Mouse (Mus musculus) macrophage (primary cell): Measurements from ENCODE around the gene Lhx2. TPM values are rescaled to one million over a fixed set of nuclear protein-coding genes. Genes with fewer than 3 reads are reported as not detected.

ENCODE experiments used
- H3K27ac ChIP-seq: fragments of 350-480 bp; formaldehyde crosslinking; 2 replicates; pipeline ENCODE4 v1.9.0; 2021
- H3K36me3 ChIP-seq: fragments of 350-480 bp; formaldehyde crosslinking; 2 replicates; pipeline ENCODE4 v1.9.0; 2021; ENCODE audit errors: inconsistent target
- H3K4me3 ChIP-seq: fragments of 350-480 bp; formaldehyde crosslinking; 2 replicates; pipeline ENCODE4 v1.9.0; 2021; ENCODE audit errors: inconsistent target
- H3K79me2 ChIP-seq: fragments of 350-480 bp; formaldehyde crosslinking; 2 replicates; pipeline ENCODE4 v1.9.0; 2021; ENCODE audit errors: inconsistent target
- WGBS: methylation state at CpG from one replicate; pipeline ENCODE4 v1.1.7; 2026; ENCODE audit warnings: inconsistent platforms; ENCODE audit not compliant: missing documents; 5-methylcytosine and 5-hydroxymethylcytosine counted together
- polyA plus RNA-seq: library from polyadenylated mRNA; stranded (reverse); fragments of 250-400 nt; gene quantifications from 3 replicates; pipeline ENCODE4 v1.2.4, GENCODE M21; 2018; ENCODE audit warnings: inconsistent platforms

Gene Lhx2
- polyA plus RNA-seq, 1 experiment from 2014 or later: 0.04 TPM

GRCm38 (mm10) chr2:38351641-38352320 lies 12.7 kb downstream of the Lhx2 start:
- H3K4me3 ChIP-seq: no peak overlapping the region
- no peaks in the 10 kb centered on the region for H3K36me3 ChIP-seq
- H3K79me2 ChIP-seq: no peaks in the 10 kb centered on the region
- 2% methylated on average over 54 of the region's 57 CpGs for whole genome bisulfite sequencing
- H3K27ac ChIP-seq: no peak overlapping the region

GRCm38 (mm10) chr2:38352321-38353007 lies 13.4 kb downstream of the Lhx2 start:
- Histone ChIP-seq H3K27ac (no peak overlapping the region), H3K79me2 (no peaks in the 10 kb centered on the region), H3K4me3 (no peak overlapping the region), H3K36me3 (no peaks in the 10 kb centered on the region)
- WGBS: 13% methylated on average over 21 of the region's 21 CpGs

- Histone ChIP-seq H3K27ac (no peak overlapping the region), H3K36me3 (no peaks in the 10 kb centered on the region), H3K4me3 (no peak overlapping the region), H3K79me2 (no peaks in the 10 kb centered on the region)
- WGBS: 27% methylated on average over 10 of the region's 10 CpGs
Measured at GRCm38 (mm10) chr2:38353008-38353379, 13.9 kb downstream of the Lhx2 start.

GRCm38 (mm10) chr2:38353664-38354063 lies 14.6 kb downstream of the Lhx2 start:
- Histone ChIP-seq H3K79me2 (no peaks in the 10 kb centered on the region), H3K27ac (no peak overlapping the region), H3K36me3 (no peaks in the 10 kb centered on the region), H3K4me3 (no peak overlapping the region)
- WGBS: 32% methylated on average over 4 of the region's 4 CpGs

GRCm38 (mm10) chr2:38354179-38354716 lies 15.2 kb downstream of the Lhx2 start:
- H3K27ac ChIP-seq: no peak overlapping the region
- H3K36me3 ChIP-seq: no peaks in the 10 kb centered on the region
- no peaks in the 10 kb centered on the region for H3K79me2 ChIP-seq
- 8% methylated on average over 22 of the region's 22 CpGs for WGBS
- no peak overlapping the region for H3K4me3 ChIP-seq

- H3K27ac ChIP-seq: no peak overlapping the region
- H3K79me2 ChIP-seq: no peaks in the 10 kb centered on the region
- WGBS: 5% methylated on average over 34 of the region's 34 CpGs
- no peak overlapping the region for H3K4me3 ChIP-seq
- no peaks in the 10 kb centered on the region for H3K36me3 ChIP-seq
Measured at GRCm38 (mm10) chr2:38354717-38355510, 15.8 kb downstream of the Lhx2 start.

GRCm38 (mm10) chr2:38355731-38356427 lies 16.8 kb downstream of the Lhx2 start:
- Histone ChIP-seq H3K79me2 (no peaks in the 10 kb centered on the region), H3K36me3 (no peaks in the 10 kb centered on the region), H3K4me3 (no peak overlapping the region), H3K27ac (no peak overlapping the region)
- 7% methylated on average over 19 of the region's 19 CpGs for WGBS

- 7% methylated on average over 51 of the region's 53 CpGs for WGBS
- Histone ChIP-seq H3K79me2 (no peaks in the 10 kb centered on the region), H3K36me3 (no peaks in the 10 kb centered on the region), H3K4me3 (no peak overlapping the region), H3K27ac (no peak overlapping the region)
Measured at GRCm38 (mm10) chr2:38356428-38357260, 17.6 kb downstream of the Lhx2 start.

GRCm38 (mm10) chr2:38357294-38358246 lies 18.5 kb downstream of the Lhx2 start:
- Histone ChIP-seq H3K4me3 (no peak overlapping the region), H3K36me3 (no peaks in the 10 kb centered on the region)
- WGBS: 17% methylated on average over 32 of the region's 35 CpGs

GRCm38 (mm10) chr2:38358611-38359010 lies 19.5 kb downstream of the Lhx2 start:
- Histone ChIP-seq H3K79me2 (no peaks in the 10 kb centered on the region), H3K4me3 (no peak overlapping the region), H3K36me3 (no peaks in the 10 kb centered on the region), H3K27ac (no peak overlapping the region)
- WGBS: 7% methylated on average over 3 of the region's 3 CpGs

More at GRCm38 (mm10) chr2:38357294-38358246, 18.5 kb downstream of the Lhx2 start:
- no peaks in the 10 kb centered on the region for H3K79me2 ChIP-seq
- no peak overlapping the region for H3K27ac ChIP-seq

GRCm38 (mm10) chr2:38359186-38359585 lies 20.1 kb downstream of the Lhx2 start:
- Histone ChIP-seq H3K36me3 (no peaks in the 10 kb centered on the region), H3K27ac (no peak overlapping the region), H3K4me3 (no peak overlapping the region), H3K79me2 (no peaks in the 10 kb centered on the region)
- 10% methylated on average over 10 of the region's 10 CpGs for WGBS

GRCm38 (mm10) chr2:38359811-38360210 lies 20.7 kb downstream of the Lhx2 start:
- H3K36me3 ChIP-seq: no peaks in the 10 kb centered on the region
- H3K27ac ChIP-seq: no peak overlapping the region
- H3K4me3 ChIP-seq: no peak overlapping the region
- WGBS: 12% methylated on average over 13 of the region's 13 CpGs
- H3K79me2 ChIP-seq: no peaks in the 10 kb centered on the region

- Histone ChIP-seq H3K79me2 (no peaks in the 10 kb centered on the region), H3K4me3 (no peak overlapping the region), H3K27ac (no peak overlapping the region), H3K36me3 (no peaks in the 10 kb centered on the region)
- 66% methylated on average over 7 of the region's 7 CpGs for WGBS
Measured at GRCm38 (mm10) chr2:38366222-38366621, 27.1 kb downstream of the Lhx2 start.
